Mouse (Mus musculus): Measurements from ENCODE around the gene Flywch2.

GRCm38 (mm10) chr17:23823614-23824013, 37.7 kb upstream of the Flywch2 start:
- no peak for TF ChIP-seq POLR2A (IDR thresholded peaks at IDR 0.05; ENCODE audit: borderline replicate concordance, low read depth, low read length)
- TF ChIP-seq CTCF (IDR thresholded peaks at IDR 0.05; ENCODE audit: low read depth, low read length) = no peak
